ENCODE assay signal across 9 mouse cellular contexts in the genomic region with DNA sequence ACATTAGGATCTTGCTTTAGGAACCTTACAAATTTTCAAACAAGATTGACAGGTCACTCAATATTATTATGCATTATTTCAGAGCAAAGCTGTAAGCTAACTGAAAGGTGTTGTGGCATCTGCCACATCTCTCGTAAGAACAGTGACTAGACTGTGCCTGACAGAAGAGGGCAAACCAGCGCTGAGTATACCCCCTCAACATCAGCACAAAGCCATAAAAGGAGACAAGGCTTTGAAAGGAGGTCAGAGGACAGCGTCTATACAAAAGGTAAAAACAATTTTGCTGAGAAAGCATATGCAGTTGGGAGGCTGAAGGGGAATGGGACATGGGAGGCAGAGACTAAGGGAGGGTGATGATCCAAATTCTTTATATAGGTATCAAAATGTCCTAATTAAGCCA. TPM values are rescaled to one million over a fixed set of nuclear protein-coding genes. Genes with fewer than 3 reads are reported as not detected.
A peak's percentile ranks its signal among the peaks of the same experiment; 100 is the strongest.
DNase-seq lines count a peak whose midpoint lies in the region; ATAC-seq and TF ChIP-seq lines count a peak whose summit lies in the region.
"Had no signal": no experiment of that assay in that cellular context is flagged by ENCODE, and none has a peak within 500 bp of the region (broad histone marks: within the 10 kb centered on the region; RNA-seq: fewer than 3 reads in every experiment).

No protein-coding gene starts in this region.

- H3K27ac ChIP-seq in liver, embryonic 11.5 days (ENCODE audit: low read depth, low read length) = no peak overlapping the region
- peak overlapping the region; percentile 77; the same call in 1 of the 2 replicates for H3K27ac ChIP-seq in forebrain, embryonic 13.5 days
- H3K27ac ChIP-seq in intestine, postnatal 0 days (ENCODE audit: low read depth, low read length) = no peak overlapping the region
- peak overlapping the region; percentile 93 for H3K27ac ChIP-seq in neural tube, embryonic 13.5 days (replicated peaks)

- H3K36me3 ChIP-seq in liver, embryonic 11.5 days (ENCODE audit: control insufficient read depth, insufficient read depth, low read length) = no peaks in the 10 kb centered on the region
- peaks cover 4% of the 10 kb centered on the region for H3K36me3 ChIP-seq in forebrain, embryonic 13.5 days (ENCODE audit: poor library complexity, severe bottlenecking)
- no peaks in the 10 kb centered on the region for H3K36me3 ChIP-seq in intestine, postnatal 0 days (ENCODE audit: control insufficient read depth, insufficient read depth)
- H3K36me3 ChIP-seq in neural tube, embryonic 13.5 days = peaks cover 2% of the 10 kb centered on the region

- TF ChIP-seq CTCF in intestine, postnatal 0 days (IDR thresholded peaks at IDR 0.05; ENCODE audit: low read depth) = no peak

- no peak overlapping the region for H3K9ac ChIP-seq in liver, embryonic 11.5 days (ENCODE audit: low read depth, low read length)
- peak overlapping the region; percentile 86; the same call in 1 of the 2 replicates for H3K9ac ChIP-seq in forebrain, embryonic 13.5 days
- H3K9ac ChIP-seq in intestine, postnatal 0 days (ENCODE audit: low read depth, low read length) = no peak overlapping the region
- peak overlapping the region; percentile 84 for H3K9ac ChIP-seq in neural tube, embryonic 13.5 days

- WGBS in liver, embryonic 11.5 days = 59% methylated on average over 3 of the region's 3 CpGs
- 52% methylated on average over 3 of the region's 3 CpGs for WGBS in forebrain, embryonic 13.5 days
- WGBS in intestine, postnatal 0 days = 50% methylated on average over 3 of the region's 3 CpGs
- 20% methylated on average over 3 of the region's 3 CpGs for WGBS in neural tube, embryonic 13.5 days

- H3K27me3 ChIP-seq in liver, embryonic 11.5 days (replicated peaks; ENCODE audit: control insufficient read depth, insufficient read depth, low read length) = no peaks in the 10 kb centered on the region
- H3K27me3 ChIP-seq in forebrain, embryonic 13.5 days = no peaks in the 10 kb centered on the region
- no peaks in the 10 kb centered on the region for H3K27me3 ChIP-seq in intestine, postnatal 0 days (replicated peaks; ENCODE audit: control insufficient read depth, insufficient read depth, low read length)
- H3K27me3 ChIP-seq in neural tube, embryonic 13.5 days = no peaks in the 10 kb centered on the region
- H3K27me3 ChIP-seq: Patski had no signal

- no peaks in the 10 kb centered on the region for H3K9me3 ChIP-seq in liver, embryonic 11.5 days (ENCODE audit: control insufficient read depth, low read length)
- no peaks in the 10 kb centered on the region for H3K9me3 ChIP-seq in forebrain, embryonic 13.5 days (replicated peaks)
- H3K9me3 ChIP-seq in intestine, postnatal 0 days (ENCODE audit: control insufficient read depth) = no peaks in the 10 kb centered on the region
- H3K9me3 ChIP-seq in neural tube, embryonic 13.5 days = no peaks in the 10 kb centered on the region

- H3K4me1 ChIP-seq in liver, embryonic 11.5 days (replicated peaks; ENCODE audit: control insufficient read depth, insufficient read depth, low read length) = peaks cover 13% of the 10 kb centered on the region
- H3K4me1 ChIP-seq in forebrain, embryonic 13.5 days = peaks cover 24% of the 10 kb centered on the region
- peaks cover 10% of the 10 kb centered on the region for H3K4me1 ChIP-seq in intestine, postnatal 0 days (replicated peaks; ENCODE audit: control insufficient read depth, insufficient read depth, low read length)
- peaks cover 30% of the 10 kb centered on the region for H3K4me1 ChIP-seq in neural tube, embryonic 13.5 days (replicated peaks)

- no peak for DNase-seq in liver, embryonic 11.5 days (ENCODE audit: low spot score)
- DNase-seq in liver = no peak
- no peak for DNase-seq in spleen, postnatal 36 days (ENCODE audit: low spot score in 2 of 2)
- no peak for DNase-seq in adrenal gland, adult 8-10 months

- ATAC-seq in liver, embryonic 11.5 days (replicated peaks; ENCODE audit: low FRiP score) = no peak
- ATAC-seq in forebrain, embryonic 13.5 days = no peak; the same call in 1 of the 2 replicates
- no peak for ATAC-seq in intestine, postnatal 0 days
- peak; percentile 24; the same call in 1 of the 2 replicates for ATAC-seq in neural tube, embryonic 13.5 days (ENCODE audit: low read depth)
- no peak for ATAC-seq in erythroid progenitor cell, adult 5-6 weeks (replicated peaks; ENCODE audit: low FRiP score, poor library complexity, severe bottlenecking)

- peak overlapping the region; percentile 81 for H3K4me2 ChIP-seq in liver, embryonic 11.5 days
- H3K4me2 ChIP-seq in forebrain, embryonic 13.5 days = peak overlapping the region; percentile 71
- peak overlapping the region; percentile 76 for H3K4me2 ChIP-seq in intestine, postnatal 0 days (replicated peaks; ENCODE audit: low read depth)
- H3K4me2 ChIP-seq in neural tube, embryonic 13.5 days = peak overlapping the region; percentile 77

- H3K4me3 ChIP-seq in liver, embryonic 11.5 days (ENCODE audit: low read depth, low read length) = peak overlapping the region; percentile 81; the same call in 1 of the 2 replicates
- peak overlapping the region; percentile 86 for H3K4me3 ChIP-seq in forebrain, embryonic 13.5 days
- H3K4me3 ChIP-seq in intestine, postnatal 0 days (ENCODE audit: low read depth, low read length) = peak overlapping the region; percentile 92; the same call in 1 of the 2 replicates
- H3K4me3 ChIP-seq in neural tube, embryonic 13.5 days = peak overlapping the region; percentile 68

RNA-seq across cellular contexts. Expression of a gene that starts 0.5 kb away (rescaled TPM):
- 54.7 and 64.9 TPM in 2 replicates for polyA plus RNA-seq in liver, embryonic 11.5 days (2014; fragmentation: Nextera tagmentation; extraction: Ambion mirVana)
- polyA plus RNA-seq in forebrain, embryonic 13.5 days (2015; fragmentation: Nextera tagmentation; extraction: Ambion mirVana) = 129 and 134 TPM in 2 replicates
- 85.8 and 86.3 TPM in 2 replicates for polyA plus RNA-seq in intestine, postnatal 0 days (2015; fragmentation: Nextera tagmentation; extraction: Ambion mirVana)
- polyA plus RNA-seq in neural tube, embryonic 13.5 days (2015; fragmentation: Nextera tagmentation; extraction: Ambion mirVana) = 138 and 143 TPM in 2 replicates
- total RNA-seq in erythroid progenitor cell, adult 5-6 weeks (2015; ENCODE audit: low replicate concordance) = 11.5 and 18.4 TPM in 2 replicates
- total RNA-seq in erythroid progenitor cell, adult 5-6 weeks (2017; ENCODE audit: low replicate concordance) = 5.8 and 6.6 TPM in 2 replicates
- 10 to 100 TPM; 49.3 to 68.2 (median 60.7) TPM for total RNA-seq in adrenal gland, adult 8-10 months (2022)

RNA-seq across cellular contexts. Expression of a gene that starts 24.6 kb away (rescaled TPM):
- 20.2 and 20.3 TPM in 2 replicates for polyA plus RNA-seq in liver, embryonic 11.5 days (2014; fragmentation: Nextera tagmentation; extraction: Ambion mirVana)
- polyA plus RNA-seq in forebrain, embryonic 13.5 days (2015; fragmentation: Nextera tagmentation; extraction: Ambion mirVana) = 20.9 and 21.2 TPM in 2 replicates
- polyA plus RNA-seq in intestine, postnatal 0 days (2015; fragmentation: Nextera tagmentation; extraction: Ambion mirVana) = 14.8 and 15.7 TPM in 2 replicates
- polyA plus RNA-seq in neural tube, embryonic 13.5 days (2015; fragmentation: Nextera tagmentation; extraction: Ambion mirVana) = 23.3 and 25.5 TPM in 2 replicates
- 4.6 and 14.4 TPM in 2 replicates for total RNA-seq in erythroid progenitor cell, adult 5-6 weeks (2015; ENCODE audit: low replicate concordance)
- 1.2 and 5.5 TPM in 2 replicates for total RNA-seq in erythroid progenitor cell, adult 5-6 weeks (2017; ENCODE audit: low replicate concordance)
- 10 to 100 TPM; 14.3 to 22.7 (median 16.4) TPM for total RNA-seq in adrenal gland, adult 8-10 months (2022)

RNA-seq across cellular contexts. Expression of a gene that starts 37.4 kb away (rescaled TPM):
- polyA plus RNA-seq in liver, embryonic 11.5 days (2014; fragmentation: Nextera tagmentation; extraction: Ambion mirVana) = not detected in 2 replicates
- polyA plus RNA-seq in forebrain, embryonic 13.5 days (2015; fragmentation: Nextera tagmentation; extraction: Ambion mirVana) = not detected in 2 replicates
- polyA plus RNA-seq in intestine, postnatal 0 days (2015; fragmentation: Nextera tagmentation; extraction: Ambion mirVana) = 261 and 305 TPM in 2 replicates
- not detected in 2 replicates for polyA plus RNA-seq in neural tube, embryonic 13.5 days (2015; fragmentation: Nextera tagmentation; extraction: Ambion mirVana)
- total RNA-seq in erythroid progenitor cell, adult 5-6 weeks (2015; ENCODE audit: low replicate concordance) = not detected in 2 replicates
- total RNA-seq in erythroid progenitor cell, adult 5-6 weeks (2017; ENCODE audit: low replicate concordance) = not detected in 2 replicates
- total RNA-seq in adrenal gland, adult 8-10 months (2022) = not detected

RNA-seq across cellular contexts. Expression of a gene that starts 59.8 kb away (rescaled TPM):
- polyA plus RNA-seq in liver, embryonic 11.5 days (2014; fragmentation: Nextera tagmentation; extraction: Ambion mirVana) = not detected in 2 replicates
- polyA plus RNA-seq in forebrain, embryonic 13.5 days (2015; fragmentation: Nextera tagmentation; extraction: Ambion mirVana) = 0.14 TPM in 1 of 2 replicates, not detected in the other
- not detected in 2 replicates for polyA plus RNA-seq in intestine, postnatal 0 days (2015; fragmentation: Nextera tagmentation; extraction: Ambion mirVana)
- 0.59 and 0.60 TPM in 2 replicates for polyA plus RNA-seq in neural tube, embryonic 13.5 days (2015; fragmentation: Nextera tagmentation; extraction: Ambion mirVana)
- total RNA-seq in erythroid progenitor cell, adult 5-6 weeks (2015; ENCODE audit: low replicate concordance) = not detected in 2 replicates
- total RNA-seq in erythroid progenitor cell, adult 5-6 weeks (2017; ENCODE audit: low replicate concordance) = not detected in 2 replicates
- total RNA-seq in adrenal gland, adult 8-10 months (2022) = 1 to 10 TPM; 3.5 to 6.0 (median 5.6) TPM
- polyA plus RNA-seq: Patski had no signal

Comparison
In these comparisons a context has a peak if more than half of its experiments do, and no peak if none do; other contexts are left out.
1. H3K27ac ChIP-seq: peak in forebrain, embryonic 13.5 days (single experiment) and neural tube, embryonic 13.5 days (single experiment); none in liver, embryonic 11.5 days (single experiment) and intestine, postnatal 0 days (single experiment).
2. H3K9ac ChIP-seq: peak in forebrain, embryonic 13.5 days (single experiment) and neural tube, embryonic 13.5 days (single experiment); none in liver, embryonic 11.5 days (single experiment) and intestine, postnatal 0 days (single experiment).
3. RNA of a gene that starts 37.4 kb away (polyA plus RNA-seq): 261 to 305 TPM in intestine, postnatal 0 days; not detected in liver, embryonic 11.5 days, not detected in forebrain, embryonic 13.5 days and not detected in neural tube, embryonic 13.5 days; every median in the first group is over 100 times any median in the second.
4. Peak in every context shown above with its lines, with median percentiles within 50 percentile points of each other: H3K4me2 ChIP-seq and H3K4me3 ChIP-seq.